Mouse (Mus musculus): Measurements from ENCODE around the gene 2610008E11Rik. TPM values are rescaled to one million over a fixed set of nuclear protein-coding genes. Genes with fewer than 3 reads are reported as not detected.

Gene 2610008E11Rik
- polyA plus RNA-seq (2014; fragmentation: Nextera tagmentation; extraction: Ambion mirVana) = 34.3 and 36.4 TPM in 2 replicates

DNA sequence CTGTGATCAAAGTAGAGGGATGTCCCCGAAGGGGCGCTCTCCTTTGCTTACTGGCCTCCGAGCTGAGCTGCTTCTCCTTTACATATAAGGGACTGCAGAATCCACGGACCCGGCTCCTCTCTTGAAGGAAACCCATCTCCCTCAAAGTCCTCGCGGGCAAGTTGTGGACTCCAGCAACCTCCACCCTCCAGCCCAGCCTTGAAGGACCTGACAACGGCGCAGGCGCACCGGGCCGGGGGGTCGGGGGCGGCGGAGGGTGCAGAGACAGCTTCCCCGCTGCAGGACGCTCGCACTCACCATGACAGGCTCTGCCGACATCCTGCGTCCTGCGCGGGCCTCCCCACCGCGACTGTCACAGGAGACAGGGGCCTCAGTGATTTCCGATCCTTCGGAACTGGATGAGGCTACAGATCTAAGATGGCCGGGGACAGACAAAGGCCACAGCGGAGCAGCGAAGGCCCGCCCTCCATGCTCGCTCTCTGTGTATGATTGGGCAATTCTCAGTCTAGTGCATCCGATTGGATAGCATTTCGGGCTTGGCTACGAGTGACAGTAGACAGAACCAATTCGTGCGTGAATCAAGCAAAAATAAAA, at the start of gene 2610008E11Rik:
Gene 2610008E11Rik, minus strand, starts transcription at position 440 of the 594 bp plus-strand sequence.
- H3K36me3 ChIP-seq (ENCODE audit: control insufficient read depth, insufficient read depth, low read length) = no peaks in the 10 kb centered on the region; the same call in 1 of the 2 replicates
- DNase-seq (ENCODE audit: low spot score) (peak; percentile 93), ATAC-seq (replicated peaks; ENCODE audit: low FRiP score) (peak; percentile 100)
- H3K4me3 ChIP-seq (ENCODE audit: low read depth, low read length) = peak within 1 kb of the TSS; percentile 68
- H3K9me3 ChIP-seq (ENCODE audit: control insufficient read depth, low read length) = no peaks in the 10 kb centered on the region
- H3K4me1 ChIP-seq (replicated peaks; ENCODE audit: control insufficient read depth, insufficient read depth, low read length) = no peaks in the 10 kb centered on the region
- no peaks in the 10 kb centered on the region for H3K27me3 ChIP-seq (ENCODE audit: control insufficient read depth, insufficient read depth, low read length)
- H3K9ac ChIP-seq (ENCODE audit: low read length) = peak within 1 kb of the TSS; percentile 93
- H3K27ac ChIP-seq (ENCODE audit: low read depth, low read length) = peak within 1 kb of the TSS; percentile 88
- peak within 1 kb of the TSS; percentile 53 for H3K4me2 ChIP-seq (ENCODE audit: low read depth, low read length, severe bottlenecking)
- WGBS = 0% methylated on average over 36 of the region's 36 CpGs

DNA sequence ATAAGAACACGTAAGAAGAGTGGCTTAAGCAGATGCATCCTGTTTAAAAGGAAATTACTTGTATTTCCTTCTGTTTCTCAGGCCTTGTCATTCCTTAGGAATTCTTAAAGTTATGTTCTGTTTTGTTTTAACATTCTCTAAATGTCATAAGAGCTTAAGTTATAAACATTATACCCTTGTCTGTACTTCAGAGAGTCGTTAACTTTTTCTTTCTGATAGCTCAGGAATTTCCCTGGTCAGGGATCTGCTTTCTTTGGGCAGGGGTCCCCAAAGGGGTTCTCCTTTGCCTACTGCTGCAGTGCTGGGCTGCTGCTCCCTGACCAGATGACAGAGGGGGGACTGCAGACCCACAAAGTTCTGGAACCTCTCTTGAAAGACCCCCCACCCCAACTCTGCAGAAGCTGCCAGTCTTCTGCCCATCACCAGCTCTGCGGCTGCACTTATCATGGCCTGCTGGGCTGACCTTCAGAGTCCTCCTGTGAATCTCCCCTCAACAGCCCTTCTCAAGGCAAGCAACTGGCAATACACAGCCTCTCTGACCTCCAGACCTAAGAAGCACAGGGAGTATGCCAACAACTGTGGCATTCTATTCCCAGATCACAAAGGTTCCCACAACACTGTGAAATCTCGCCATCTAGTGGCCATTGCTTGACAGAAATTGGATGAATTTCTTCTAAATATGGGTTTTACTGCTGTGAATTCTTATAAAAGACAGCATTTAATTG, 18.9 kb upstream of the 2610008E11Rik start:
- H3K4me1 ChIP-seq (replicated peaks; ENCODE audit: control insufficient read depth, insufficient read depth, low read length) = no peaks in the 10 kb centered on the region
- H3K27me3 ChIP-seq (ENCODE audit: control insufficient read depth, insufficient read depth, low read length) = no peaks in the 10 kb centered on the region
- DNase-seq (ENCODE audit: low spot score) (peak; percentile 59), ATAC-seq (replicated peaks; ENCODE audit: low FRiP score) (peak; percentile 70)
- H3K36me3 ChIP-seq (ENCODE audit: control insufficient read depth, insufficient read depth, low read length) = no peaks in the 10 kb centered on the region
- no peaks in the 10 kb centered on the region for H3K9me3 ChIP-seq (ENCODE audit: control insufficient read depth, low read length)
- H3K9ac ChIP-seq (ENCODE audit: low read length) = no peak overlapping the region
- no peak overlapping the region for H3K4me2 ChIP-seq (ENCODE audit: low read depth, low read length, severe bottlenecking)
- WGBS = 57% methylated on average over 4 of the region's 4 CpGs
- no peak overlapping the region for H3K4me3 ChIP-seq (ENCODE audit: low read depth, low read length)
- no peak overlapping the region for H3K27ac ChIP-seq (ENCODE audit: low read depth, low read length)

DNA sequence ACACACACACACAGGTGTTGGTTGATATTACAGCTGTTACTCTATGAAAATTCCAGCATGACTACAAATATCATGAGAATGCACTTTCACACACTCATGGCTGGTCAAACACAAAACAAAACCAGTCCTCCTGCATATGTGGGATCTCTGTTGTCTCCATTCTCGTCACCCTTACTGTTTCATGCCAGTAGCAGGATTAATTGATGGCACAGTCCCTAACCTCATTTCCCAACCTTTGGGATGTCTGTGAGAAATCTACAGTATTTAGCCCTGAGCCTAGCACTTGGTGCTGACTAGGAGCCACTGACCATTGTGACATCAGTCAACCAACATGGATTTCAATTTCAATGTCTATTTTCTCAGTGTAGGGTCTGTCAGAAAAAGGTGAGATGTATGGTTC, 17.7 kb upstream of the 2610008E11Rik start:
- no peak for DNase-seq (ENCODE audit: low spot score)
- Histone ChIP-seq H3K27me3 (ENCODE audit: control insufficient read depth, insufficient read depth, low read length) (no peaks in the 10 kb centered on the region), H3K9me3 (ENCODE audit: control insufficient read depth, low read length) (no peaks in the 10 kb centered on the region), H3K9ac (ENCODE audit: low read length) (no peak overlapping the region), H3K4me1 (replicated peaks; ENCODE audit: control insufficient read depth, insufficient read depth, low read length) (no peaks in the 10 kb centered on the region), H3K27ac (ENCODE audit: low read depth, low read length) (no peak overlapping the region), H3K4me3 (ENCODE audit: low read depth, low read length) (no peak overlapping the region), H3K36me3 (ENCODE audit: control insufficient read depth, insufficient read depth, low read length) (no peaks in the 10 kb centered on the region), H3K4me2 (ENCODE audit: low read depth, low read length, severe bottlenecking) (no peak overlapping the region)
- no peak for ATAC-seq (replicated peaks; ENCODE audit: low FRiP score)
- WGBS = 74% methylated on average over 1 of the region's 1 CpGs

GRCm38 (mm10) chr10:79110482-79110881, 13.1 kb upstream of the 2610008E11Rik start:
- Histone ChIP-seq H3K27me3 (ENCODE audit: control insufficient read depth, insufficient read depth, low read length) (no peaks in the 10 kb centered on the region), H3K27ac (ENCODE audit: low read depth, low read length) (no peak overlapping the region), H3K4me3 (ENCODE audit: low read depth, low read length) (no peak overlapping the region), H3K9me3 (ENCODE audit: control insufficient read depth, low read length) (no peaks in the 10 kb centered on the region), H3K4me1 (replicated peaks; ENCODE audit: control insufficient read depth, insufficient read depth, low read length) (no peaks in the 10 kb centered on the region), H3K4me2 (ENCODE audit: low read depth, low read length, severe bottlenecking) (no peak overlapping the region), H3K36me3 (ENCODE audit: control insufficient read depth, insufficient read depth, low read length) (no peaks in the 10 kb centered on the region), H3K9ac (ENCODE audit: low read length) (no peak overlapping the region)
- no peak for ATAC-seq (replicated peaks; ENCODE audit: low FRiP score)
- 90% methylated on average over 5 of the region's 5 CpGs for WGBS
- DNase-seq (ENCODE audit: low spot score) = no peak

GRCm38 (mm10) chr10:79109156-79109555, 11.8 kb upstream of the 2610008E11Rik start:
- no peaks in the 10 kb centered on the region for H3K9me3 ChIP-seq (ENCODE audit: control insufficient read depth, low read length)
- H3K36me3 ChIP-seq (ENCODE audit: control insufficient read depth, insufficient read depth, low read length) = no peaks in the 10 kb centered on the region
- no peak overlapping the region for H3K4me3 ChIP-seq (ENCODE audit: low read depth, low read length)
- H3K4me1 ChIP-seq (replicated peaks; ENCODE audit: control insufficient read depth, insufficient read depth, low read length) = no peaks in the 10 kb centered on the region
- H3K27ac ChIP-seq (ENCODE audit: low read depth, low read length) = no peak overlapping the region
- no peak overlapping the region for H3K4me2 ChIP-seq (ENCODE audit: low read depth, low read length, severe bottlenecking)
- WGBS = 73% methylated on average over 1 of the region's 1 CpGs
- DNase-seq (ENCODE audit: low spot score) = no peak
- no peaks in the 10 kb centered on the region for H3K27me3 ChIP-seq (ENCODE audit: control insufficient read depth, insufficient read depth, low read length)
- ATAC-seq (replicated peaks; ENCODE audit: low FRiP score) = no peak
- no peak overlapping the region for H3K9ac ChIP-seq (ENCODE audit: low read length)

- no peak for DNase-seq (ENCODE audit: low spot score)
- Histone ChIP-seq H3K9me3 (ENCODE audit: control insufficient read depth, low read length) (no peaks in the 10 kb centered on the region), H3K27me3 (ENCODE audit: control insufficient read depth, insufficient read depth, low read length) (no peaks in the 10 kb centered on the region), H3K9ac (ENCODE audit: low read length) (no peak overlapping the region), H3K4me2 (ENCODE audit: low read depth, low read length, severe bottlenecking) (no peak overlapping the region), H3K4me1 (replicated peaks; ENCODE audit: control insufficient read depth, insufficient read depth, low read length) (no peaks in the 10 kb centered on the region), H3K27ac (ENCODE audit: low read depth, low read length) (no peak overlapping the region), H3K4me3 (ENCODE audit: low read depth, low read length) (no peak overlapping the region), H3K36me3 (ENCODE audit: control insufficient read depth, insufficient read depth, low read length) (no peaks in the 10 kb centered on the region)
- 78% methylated on average over 2 of the region's 2 CpGs for WGBS
- no peak for ATAC-seq (replicated peaks; ENCODE audit: low FRiP score)
These were observed 10.1 kb upstream of the 2610008E11Rik start for GRCm38 (mm10) chr10:79107531-79107930.

GRCm38 (mm10) chr10:79106325-79107282, 9.2 kb upstream of the 2610008E11Rik start:
- Histone ChIP-seq H3K36me3 (ENCODE audit: control insufficient read depth, insufficient read depth, low read length) (no peaks in the 10 kb centered on the region), H3K27me3 (ENCODE audit: control insufficient read depth, insufficient read depth, low read length) (no peaks in the 10 kb centered on the region), H3K4me1 (replicated peaks; ENCODE audit: control insufficient read depth, insufficient read depth, low read length) (no peaks in the 10 kb centered on the region), H3K9ac (ENCODE audit: low read length) (no peak overlapping the region), H3K4me2 (ENCODE audit: low read depth, low read length, severe bottlenecking) (no peak overlapping the region), H3K9me3 (ENCODE audit: control insufficient read depth, low read length) (no peaks in the 10 kb centered on the region), H3K27ac (ENCODE audit: low read depth, low read length) (no peak overlapping the region), H3K4me3 (ENCODE audit: low read depth, low read length) (no peak overlapping the region)
- DNase-seq (ENCODE audit: low spot score) (no peak), ATAC-seq (replicated peaks; ENCODE audit: low FRiP score) (no peak)
- WGBS = 66% methylated on average over 8 of the region's 8 CpGs

- no peaks in the 10 kb centered on the region for H3K4me1 ChIP-seq (replicated peaks; ENCODE audit: control insufficient read depth, insufficient read depth, low read length)
- H3K9ac ChIP-seq (ENCODE audit: low read length) = peak overlapping the region; percentile 93
- H3K4me2 ChIP-seq (ENCODE audit: low read depth, low read length, severe bottlenecking) = peak overlapping the region; percentile 53
- H3K9me3 ChIP-seq (ENCODE audit: control insufficient read depth, low read length) = no peaks in the 10 kb centered on the region
- peak overlapping the region; percentile 68 for H3K4me3 ChIP-seq (ENCODE audit: low read depth, low read length)
- 24% methylated on average over 2 of the region's 2 CpGs for WGBS
- no peak for DNase-seq (ENCODE audit: low spot score)
- no peaks in the 10 kb centered on the region for H3K27me3 ChIP-seq (ENCODE audit: control insufficient read depth, insufficient read depth, low read length)
- peak overlapping the region; percentile 88 for H3K27ac ChIP-seq (ENCODE audit: low read depth, low read length)
- peaks cover 2% of the 10 kb centered on the region for H3K36me3 ChIP-seq (ENCODE audit: control insufficient read depth, insufficient read depth, low read length)
- ATAC-seq (replicated peaks; ENCODE audit: low FRiP score) = no peak
These were observed 694 bp downstream of the 2610008E11Rik start for GRCm38 (mm10) chr10:79096706-79097105.

Measured in forebrain, embryonic 11.5 days (tissue).